Mouse (Mus musculus): ENCODE results near the gene Sh2d4b. TPM values are rescaled to one million over a fixed set of nuclear protein-coding genes. Genes with fewer than 3 reads are reported as not detected.

Gene Sh2d4b
- 0.09 TPM for polyA plus RNA-seq (2012; fragmentation: generic; extraction: Trizol)
- long read RNA-seq, experiment 1, result 0 reads
- long read RNA-seq, experiment 2, result 0 reads

DNA sequence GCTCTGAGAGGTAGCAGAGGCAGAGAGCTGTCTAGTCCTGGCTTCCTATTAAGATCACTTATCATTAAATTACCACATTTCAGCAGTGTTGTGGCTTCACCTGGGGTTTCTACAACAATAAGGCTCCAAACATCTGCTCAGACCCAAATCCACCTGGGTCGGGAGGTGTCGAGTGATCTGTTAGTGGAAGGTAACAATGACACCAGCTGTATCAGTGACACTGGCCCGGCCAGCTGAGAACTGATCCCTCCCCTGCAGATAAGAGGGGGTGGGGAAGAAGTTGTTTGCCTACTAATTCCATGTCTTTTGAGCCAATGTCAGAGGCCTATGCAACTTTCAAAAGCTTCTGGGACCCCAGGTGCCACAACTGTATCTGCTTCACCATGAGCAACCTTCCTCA is at the start of gene Sh2d4b:
Sh2d4b (minus strand) TSS at position 71 of the 400 bp plus-strand sequence.
- Histone ChIP-seq H3K27me3 (ENCODE audit: control insufficient read depth, insufficient read depth, insufficient read length) (no peaks in the 10 kb centered on the region), H3K36me3 (ENCODE audit: control insufficient read depth, insufficient read depth) (no peaks in the 10 kb centered on the region), H3K79me2 (ENCODE audit: control insufficient read depth, insufficient read depth) (no peaks in the 10 kb centered on the region), H3ac (ENCODE audit: control insufficient read depth, insufficient read length, low read depth) (no peak within 1 kb of the TSS), H3K79me3 (ENCODE audit: low read depth) (no peaks in the 10 kb centered on the region), H3K4me3 (ENCODE audit: insufficient read depth, poor library complexity, severe bottlenecking) (no peak within 1 kb of the TSS)
- TF ChIP-seq MYOG (IDR thresholded peaks at IDR 0.05; ENCODE audit: control insufficient read depth, extremely low read depth, insufficient read length) (no peak), MAX (IDR thresholded peaks at IDR 0.05) (no peak), FOSL1 (IDR thresholded peaks at IDR 0.05; ENCODE audit: insufficient read depth, low read length, poor library complexity, severe bottlenecking) (no peak), CEBPB (IDR thresholded peaks at IDR 0.05; ENCODE audit: low read depth) (no peak), MYOD1 (IDR thresholded peaks at IDR 0.05; ENCODE audit: control insufficient read depth, insufficient read length, low read depth) (no peak), USF1 (IDR thresholded peaks at IDR 0.05; ENCODE audit: low read depth) (no peak), CTCF (IDR thresholded peaks at IDR 0.05; ENCODE audit: control insufficient read depth, insufficient read depth, insufficient read length) (no peak)

DNA sequence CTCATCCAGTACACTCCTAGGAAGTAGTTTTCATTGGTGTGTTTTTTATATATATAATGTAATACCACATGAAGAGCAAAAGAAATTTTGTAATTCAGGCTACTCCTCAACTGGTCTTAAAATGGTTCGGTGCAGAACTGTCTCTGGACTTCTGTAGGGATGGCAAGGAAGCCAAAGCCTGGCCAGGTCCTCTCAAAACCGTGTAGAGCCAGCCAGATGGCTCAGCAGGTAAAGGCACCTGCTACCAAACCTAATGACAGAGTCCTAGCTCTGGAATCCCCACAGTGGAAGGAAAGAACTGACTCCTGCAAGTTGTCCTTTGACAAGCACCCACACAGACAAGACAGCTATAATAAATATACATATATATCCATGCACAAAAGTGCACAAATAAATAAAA is 49.4 kb upstream of the Sh2d4b start:
- H3K27me3 ChIP-seq (ENCODE audit: control insufficient read depth, insufficient read depth, insufficient read length), result no peaks in the 10 kb centered on the region
- H3ac ChIP-seq (ENCODE audit: control insufficient read depth, insufficient read length, low read depth), result no peak overlapping the region
- TF ChIP-seq MYOD1 (IDR thresholded peaks at IDR 0.05; ENCODE audit: control insufficient read depth, insufficient read length, low read depth) (no peak), CEBPB (IDR thresholded peaks at IDR 0.05; ENCODE audit: low read depth) (no peak)
- peaks cover 99% of the 10 kb centered on the region for H3K79me2 ChIP-seq (ENCODE audit: control insufficient read depth, insufficient read depth)
- H3K79me3 ChIP-seq (ENCODE audit: low read depth), result peaks cover 65% of the 10 kb centered on the region
- H3K36me3 ChIP-seq (ENCODE audit: control insufficient read depth, insufficient read depth), result peaks cover 3% of the 10 kb centered on the region
- no peak overlapping the region for H3K4me3 ChIP-seq (ENCODE audit: insufficient read depth, poor library complexity, severe bottlenecking)

DNA sequence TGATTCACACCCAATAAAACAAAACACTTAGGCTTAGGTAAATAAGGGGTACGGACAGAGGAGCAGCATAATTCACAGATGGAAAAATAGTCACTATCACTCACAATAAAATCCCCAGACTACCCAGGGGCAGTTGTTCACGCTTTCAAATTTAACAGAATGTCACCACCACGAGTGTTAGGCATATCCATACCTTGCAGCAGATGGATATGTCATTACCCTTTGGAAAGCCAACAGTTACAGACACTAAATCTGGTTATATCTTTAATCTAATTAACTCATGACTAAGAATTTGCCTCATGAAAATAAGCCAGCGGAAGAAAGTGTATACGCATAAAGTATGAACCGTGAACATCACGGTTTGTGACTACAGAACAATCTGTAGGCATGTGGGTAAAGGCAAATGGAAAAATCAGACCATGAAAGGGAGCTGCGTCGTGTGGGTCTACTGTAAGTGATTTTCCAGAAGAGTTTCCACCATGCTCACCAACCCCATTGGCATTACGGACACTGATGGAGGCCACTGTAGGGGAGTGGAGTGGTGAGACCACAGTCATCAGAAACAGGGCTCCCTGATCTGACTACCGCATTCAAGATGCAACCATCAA is 45.4 kb upstream of the Sh2d4b start:
- Histone ChIP-seq H3K79me3 (ENCODE audit: low read depth) (peaks cover 73% of the 10 kb centered on the region), H3K79me2 (ENCODE audit: control insufficient read depth, insufficient read depth) (peaks cover 99% of the 10 kb centered on the region), H3K36me3 (ENCODE audit: control insufficient read depth, insufficient read depth) (peaks cover 9% of the 10 kb centered on the region), H3ac (ENCODE audit: control insufficient read depth, insufficient read length, low read depth) (no peak overlapping the region), H3K27me3 (ENCODE audit: control insufficient read depth, insufficient read depth, insufficient read length) (no peaks in the 10 kb centered on the region), H3K4me3 (ENCODE audit: insufficient read depth, poor library complexity, severe bottlenecking) (no peak overlapping the region)
- TF ChIP-seq CTCF (IDR thresholded peaks at IDR 0.05; ENCODE audit: control insufficient read depth, insufficient read depth, insufficient read length) (no peak), MAX (IDR thresholded peaks at IDR 0.05) (no peak), CEBPB (IDR thresholded peaks at IDR 0.05; ENCODE audit: low read depth) (no peak), FOSL1 (IDR thresholded peaks at IDR 0.05; ENCODE audit: insufficient read depth, low read length, poor library complexity, severe bottlenecking) (no peak), MYOD1 (IDR thresholded peaks at IDR 0.05; ENCODE audit: control insufficient read depth, insufficient read length, low read depth) (no peak), USF1 (IDR thresholded peaks at IDR 0.05; ENCODE audit: low read depth) (no peak)

DNA sequence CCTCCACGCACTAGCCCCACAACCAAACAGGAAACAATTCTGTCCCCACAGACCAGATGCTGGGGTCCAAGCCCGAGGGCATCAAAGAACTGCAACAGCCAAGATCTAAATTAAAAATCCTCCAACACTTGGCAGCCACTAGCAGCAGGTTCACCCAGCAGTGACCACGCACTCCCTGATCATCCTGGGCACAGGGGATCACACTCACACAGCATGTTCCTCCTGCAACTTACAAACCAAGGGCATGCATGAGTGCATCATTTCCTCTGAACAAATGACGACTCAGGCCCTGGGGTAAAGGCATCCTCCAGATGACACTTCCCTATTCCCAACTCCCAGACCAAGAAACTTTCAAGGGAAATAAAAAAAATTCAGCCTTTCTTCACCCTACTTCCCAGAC is 44.0 kb upstream of the Sh2d4b start:
- peaks cover 9% of the 10 kb centered on the region for H3K36me3 ChIP-seq (ENCODE audit: control insufficient read depth, insufficient read depth)
- H3ac ChIP-seq (ENCODE audit: control insufficient read depth, insufficient read length, low read depth), result no peak overlapping the region
- H3K79me3 ChIP-seq (ENCODE audit: low read depth), result peaks cover 70% of the 10 kb centered on the region
- no peaks in the 10 kb centered on the region for H3K27me3 ChIP-seq (ENCODE audit: control insufficient read depth, insufficient read depth, insufficient read length)
- no peak for TF ChIP-seq USF1 (IDR thresholded peaks at IDR 0.05; ENCODE audit: low read depth)
- TF ChIP-seq MYOD1 (IDR thresholded peaks at IDR 0.05; ENCODE audit: control insufficient read depth, insufficient read length, low read depth), result no peak
- no peak for TF ChIP-seq FOSL1 (IDR thresholded peaks at IDR 0.05; ENCODE audit: insufficient read depth, low read length, poor library complexity, severe bottlenecking)
- no peak for TF ChIP-seq MYOG (IDR thresholded peaks at IDR 0.05; ENCODE audit: control insufficient read depth, extremely low read depth, insufficient read length)
- no peak for TF ChIP-seq CTCF (IDR thresholded peaks at IDR 0.05; ENCODE audit: control insufficient read depth, insufficient read depth, insufficient read length)
- peaks cover 99% of the 10 kb centered on the region for H3K79me2 ChIP-seq (ENCODE audit: control insufficient read depth, insufficient read depth)
- no peak overlapping the region for H3K4me3 ChIP-seq (ENCODE audit: insufficient read depth, poor library complexity, severe bottlenecking)

DNA sequence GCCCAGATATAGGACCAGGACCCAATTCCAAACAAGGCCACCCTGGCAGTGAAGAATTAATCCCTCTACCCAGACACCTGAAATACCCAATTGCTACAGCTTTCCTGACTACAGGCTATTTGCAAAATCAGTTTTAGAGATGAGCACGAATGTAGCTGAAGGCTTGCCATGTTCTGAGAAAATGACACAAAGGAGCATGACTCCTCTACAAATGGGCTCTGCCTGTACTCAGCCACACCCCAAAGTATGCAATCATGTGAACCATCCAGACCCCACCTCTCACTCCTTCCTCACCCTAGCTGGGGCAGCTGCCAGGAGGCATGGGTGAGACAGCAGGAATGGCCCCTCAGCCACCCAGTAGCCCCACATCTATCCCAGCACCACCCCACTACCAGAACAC is 42.4 kb upstream of the Sh2d4b start:
- H3K27me3 ChIP-seq (ENCODE audit: control insufficient read depth, insufficient read depth, insufficient read length), result no peaks in the 10 kb centered on the region
- peaks cover 55% of the 10 kb centered on the region for H3K79me3 ChIP-seq (ENCODE audit: low read depth)
- no peak for TF ChIP-seq FOSL1 (IDR thresholded peaks at IDR 0.05; ENCODE audit: insufficient read depth, low read length, poor library complexity, severe bottlenecking)
- no peak for TF ChIP-seq CTCF (IDR thresholded peaks at IDR 0.05; ENCODE audit: control insufficient read depth, insufficient read depth, insufficient read length)
- no peak for TF ChIP-seq USF1 (IDR thresholded peaks at IDR 0.05; ENCODE audit: low read depth)
- TF ChIP-seq MYOD1 (IDR thresholded peaks at IDR 0.05; ENCODE audit: control insufficient read depth, insufficient read length, low read depth), result no peak
- no peak for TF ChIP-seq MYOG (IDR thresholded peaks at IDR 0.05; ENCODE audit: control insufficient read depth, extremely low read depth, insufficient read length)
- TF ChIP-seq MAX (IDR thresholded peaks at IDR 0.05), result no peak
- TF ChIP-seq CEBPB (IDR thresholded peaks at IDR 0.05; ENCODE audit: low read depth), result no peak
- H3K4me3 ChIP-seq (ENCODE audit: insufficient read depth, poor library complexity, severe bottlenecking), result no peak overlapping the region
- H3K36me3 ChIP-seq (ENCODE audit: control insufficient read depth, insufficient read depth), result peaks cover 13% of the 10 kb centered on the region
- H3ac ChIP-seq (ENCODE audit: control insufficient read depth, insufficient read length, low read depth), result no peak overlapping the region
- H3K79me2 ChIP-seq (ENCODE audit: control insufficient read depth, insufficient read depth), result peaks cover 100% of the 10 kb centered on the region

DNA sequence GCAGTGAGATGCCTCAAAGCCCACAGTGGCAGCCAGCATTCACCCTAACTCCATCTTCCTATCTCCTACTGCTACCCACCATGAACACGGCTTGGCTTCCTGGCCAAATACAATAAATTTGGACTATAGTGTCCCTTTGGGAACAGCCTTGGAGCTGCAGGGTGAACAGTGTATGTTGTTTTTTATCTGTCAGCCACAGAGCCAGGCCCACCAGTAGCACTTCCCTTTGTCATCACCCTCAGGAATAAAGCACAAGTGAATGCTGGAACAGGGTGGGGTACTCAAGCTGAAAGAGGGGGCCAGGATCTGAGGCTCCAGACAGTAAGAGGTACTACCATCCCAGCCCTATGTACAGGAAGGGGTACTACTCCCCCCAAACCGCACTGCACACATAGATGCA is 42.0 kb upstream of the Sh2d4b start:
- Histone ChIP-seq H3K79me3 (ENCODE audit: low read depth) (peaks cover 51% of the 10 kb centered on the region), H3K27me3 (ENCODE audit: control insufficient read depth, insufficient read depth, insufficient read length) (no peaks in the 10 kb centered on the region), H3K79me2 (ENCODE audit: control insufficient read depth, insufficient read depth) (peaks cover 99% of the 10 kb centered on the region), H3K36me3 (ENCODE audit: control insufficient read depth, insufficient read depth) (peaks cover 13% of the 10 kb centered on the region), H3K4me3 (ENCODE audit: insufficient read depth, poor library complexity, severe bottlenecking) (no peak overlapping the region), H3ac (ENCODE audit: control insufficient read depth, insufficient read length, low read depth) (no peak overlapping the region)
- TF ChIP-seq CTCF (IDR thresholded peaks at IDR 0.05; ENCODE audit: control insufficient read depth, insufficient read depth, insufficient read length) (no peak), USF1 (IDR thresholded peaks at IDR 0.05; ENCODE audit: low read depth) (no peak)

All from C2C12 (cell line).